Mouse (Mus musculus): ENCODE measurements at regions not wholly inside any gene's neighbourhood (a gene's known extent, or its start where the extent isn't known, plus 50 kb on each side); places are given as distances from the start of the nearest gene placed in this dataset.

DNA sequence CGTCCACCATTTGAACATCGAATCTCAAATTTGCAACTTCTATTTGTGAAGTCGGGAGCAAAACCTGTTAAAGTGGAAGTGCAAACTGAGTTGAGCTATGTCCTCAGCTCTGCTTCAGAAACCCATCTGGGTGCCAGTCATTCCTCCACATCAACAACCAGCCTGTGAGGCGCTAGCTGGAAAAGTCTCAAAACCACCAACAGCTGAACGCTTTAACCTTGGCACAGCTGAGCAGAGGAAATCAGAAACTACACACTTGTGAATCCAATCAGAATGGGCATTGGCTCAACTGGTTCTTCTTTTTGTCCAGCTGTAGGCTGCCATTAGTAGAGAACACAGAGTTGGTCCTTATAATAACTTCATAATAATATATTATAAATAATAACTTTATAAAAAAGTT is 651.5 kb downstream of the Nr2f2 start:
- no peak overlapping the region for H3K27ac ChIP-seq (ENCODE audit: insufficient read depth, low read length)
- no peak for TF ChIP-seq CTCF (IDR thresholded peaks at IDR 0.05; ENCODE audit: extremely low read depth, insufficient read depth, low read length)
- no peak overlapping the region for H3K4me3 ChIP-seq (ENCODE audit: insufficient read depth, low read length)
- no peaks in the 10 kb centered on the region for H3K4me1 ChIP-seq (ENCODE audit: control insufficient read depth, insufficient read depth, low read length)

DNA sequence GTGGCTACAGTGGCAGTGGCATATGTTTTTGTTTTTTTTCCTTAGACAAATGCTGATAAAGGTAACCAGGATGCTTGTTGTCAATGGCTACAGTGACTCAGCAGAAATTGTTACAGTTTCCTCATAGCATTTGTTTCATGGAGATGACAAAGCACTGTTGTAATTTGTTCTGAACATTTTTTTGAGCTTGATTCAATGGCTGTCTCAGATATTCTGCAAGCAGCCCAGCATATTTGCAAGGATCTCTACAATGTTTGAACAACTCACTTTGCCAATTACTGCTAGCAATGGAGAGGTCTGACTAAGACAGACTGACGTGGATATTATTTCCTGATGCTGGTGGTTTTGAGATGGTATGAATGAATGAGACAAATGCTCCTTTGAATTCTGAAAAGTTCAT is 696.3 kb downstream of the Nr2f2 start:
- no peak overlapping the region for H3K27ac ChIP-seq (ENCODE audit: insufficient read depth, low read length)
- TF ChIP-seq CTCF (IDR thresholded peaks at IDR 0.05; ENCODE audit: extremely low read depth, insufficient read depth, low read length) (no peak), POLR2A (IDR thresholded peaks at IDR 0.05; ENCODE audit: extremely low read depth, insufficient read depth, low read length) (no peak)
- no peaks in the 10 kb centered on the region for H3K4me1 ChIP-seq (ENCODE audit: control insufficient read depth, insufficient read depth, low read length)
- no peak overlapping the region for H3K4me3 ChIP-seq (ENCODE audit: insufficient read depth, low read length)

DNA sequence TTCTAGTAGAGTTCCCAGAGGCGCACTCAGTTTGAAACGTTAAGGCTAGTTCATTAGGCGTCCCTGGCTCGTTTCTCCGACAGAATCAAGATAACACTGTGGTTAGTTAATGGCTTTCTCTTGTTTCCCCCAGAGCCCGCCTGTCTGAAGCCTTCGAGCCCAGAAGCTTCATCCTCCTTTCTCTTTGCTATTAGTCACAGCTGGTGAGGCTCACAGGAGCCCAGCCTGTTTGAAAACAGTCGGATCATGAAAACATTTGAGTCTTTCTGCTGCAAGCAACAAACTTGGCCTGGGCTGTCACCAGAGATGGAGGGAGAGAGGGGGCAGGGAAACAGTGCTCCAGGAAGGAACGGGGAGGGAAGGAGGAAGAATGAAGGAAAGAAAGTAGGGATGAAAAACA is 711.0 kb downstream of the Nr2f2 start:
- no peak for TF ChIP-seq CTCF (IDR thresholded peaks at IDR 0.05; ENCODE audit: extremely low read depth, insufficient read depth, low read length)
- Histone ChIP-seq H3K4me3 (ENCODE audit: insufficient read depth, low read length) (no peak overlapping the region), H3K27ac (ENCODE audit: insufficient read depth, low read length) (no peak overlapping the region), H3K4me1 (ENCODE audit: control insufficient read depth, insufficient read depth, low read length) (no peaks in the 10 kb centered on the region)

DNA sequence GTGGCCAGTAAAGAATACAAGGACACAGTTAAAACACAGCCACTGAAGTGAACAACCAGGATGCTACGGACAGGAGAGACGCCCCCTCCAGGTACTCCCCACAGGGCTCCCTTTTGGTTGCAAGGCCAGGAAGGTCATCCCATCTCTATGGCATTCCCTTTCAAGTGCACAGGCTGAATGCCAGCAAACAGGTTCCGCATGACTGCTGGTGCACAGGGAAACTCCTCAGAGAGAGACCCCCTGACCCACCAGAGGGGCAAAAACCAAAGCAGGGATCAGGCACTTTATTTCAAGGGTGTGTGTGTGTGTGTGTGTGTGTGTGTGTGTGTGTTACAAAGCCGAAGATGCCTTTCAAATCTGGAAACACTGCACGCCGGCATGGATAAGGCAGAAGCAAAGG is 721.1 kb downstream of the Nr2f2 start:
- no peaks in the 10 kb centered on the region for H3K4me1 ChIP-seq (ENCODE audit: control insufficient read depth, insufficient read depth, low read length)
- no peak overlapping the region for H3K4me3 ChIP-seq (ENCODE audit: insufficient read depth, low read length)
- no peak overlapping the region for H3K27ac ChIP-seq (ENCODE audit: insufficient read depth, low read length)
- no peak for TF ChIP-seq CTCF (IDR thresholded peaks at IDR 0.05; ENCODE audit: extremely low read depth, insufficient read depth, low read length)
- no peak for TF ChIP-seq POLR2A (IDR thresholded peaks at IDR 0.05; ENCODE audit: extremely low read depth, insufficient read depth, low read length)

DNA sequence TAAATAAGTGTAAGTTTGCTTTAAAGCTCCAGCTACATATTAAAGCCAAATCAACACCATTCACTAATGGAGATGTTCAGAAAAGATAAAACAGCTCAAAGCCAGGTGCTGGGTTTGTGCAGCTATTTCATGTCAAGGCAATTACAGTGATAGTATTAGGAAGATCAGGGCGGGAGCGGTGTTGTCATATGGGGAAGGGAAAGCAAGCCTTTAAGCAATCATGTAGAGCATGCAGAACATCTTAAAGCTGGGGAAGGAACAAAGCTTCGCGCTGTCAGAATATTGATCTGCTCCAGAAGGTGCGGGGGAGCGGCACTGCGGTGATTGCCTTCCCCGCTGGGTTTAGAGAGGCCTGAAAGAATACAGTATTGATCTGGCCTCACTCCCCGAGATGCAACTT is 724.9 kb downstream of the Nr2f2 start:
- TF ChIP-seq CTCF (IDR thresholded peaks at IDR 0.05; ENCODE audit: extremely low read depth, insufficient read depth, low read length) (no peak), POLR2A (IDR thresholded peaks at IDR 0.05; ENCODE audit: extremely low read depth, insufficient read depth, low read length) (no peak)
- no peak overlapping the region for H3K4me3 ChIP-seq (ENCODE audit: insufficient read depth, low read length)
- H3K4me1 ChIP-seq (ENCODE audit: control insufficient read depth, insufficient read depth, low read length), result no peaks in the 10 kb centered on the region

DNA sequence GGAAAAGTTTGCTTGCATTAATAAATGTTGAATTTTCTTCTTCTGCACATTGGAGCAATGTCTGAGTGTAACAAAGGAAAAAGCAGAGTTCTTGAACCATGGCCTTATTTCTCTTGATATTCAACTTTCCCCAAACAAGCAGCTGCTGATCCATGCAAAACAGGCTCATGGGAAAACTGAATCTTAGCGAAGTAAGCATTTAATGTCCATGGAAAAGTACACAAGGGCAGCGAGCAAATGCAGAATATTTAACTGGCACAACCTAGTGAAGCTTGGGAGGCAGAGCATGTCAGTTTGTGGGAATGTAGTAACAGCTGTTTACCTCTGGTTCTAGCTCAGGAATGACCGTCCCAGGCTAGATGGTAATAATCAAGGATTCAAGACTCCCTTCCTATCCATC is 766.7 kb downstream of the Nr2f2 start:
- Histone ChIP-seq H3K4me1 (ENCODE audit: control insufficient read depth, insufficient read depth, low read length) (no peaks in the 10 kb centered on the region), H3K27ac (ENCODE audit: insufficient read depth, low read length) (no peak overlapping the region), H3K4me3 (ENCODE audit: insufficient read depth, low read length) (no peak overlapping the region)
- TF ChIP-seq CTCF (IDR thresholded peaks at IDR 0.05; ENCODE audit: extremely low read depth, insufficient read depth, low read length) (no peak), POLR2A (IDR thresholded peaks at IDR 0.05; ENCODE audit: extremely low read depth, insufficient read depth, low read length) (no peak)

More for the DNA sequence above, 724.9 kb downstream of the Nr2f2 start:
- no peak overlapping the region for H3K27ac ChIP-seq (ENCODE audit: insufficient read depth, low read length)

DNA sequence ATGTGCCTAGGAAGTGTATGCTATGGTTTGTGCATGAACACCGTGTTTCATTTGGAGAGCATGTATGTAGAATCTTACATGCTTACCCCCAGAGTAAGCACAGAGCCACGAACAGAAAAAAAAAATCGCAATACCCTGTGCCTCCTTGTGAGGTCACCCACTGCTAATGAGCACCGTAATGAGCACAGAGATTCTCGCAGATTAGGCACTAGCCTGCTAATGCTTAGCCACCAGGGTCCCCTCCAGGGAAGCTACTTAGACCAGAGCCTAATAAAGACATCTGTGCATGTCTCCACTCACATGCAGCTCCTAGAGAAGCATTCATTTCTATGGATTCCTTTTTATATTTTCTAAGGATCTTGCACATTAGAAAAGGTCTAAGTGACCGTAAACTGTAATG is 780.8 kb downstream of the Nr2f2 start:
- H3K4me1 ChIP-seq (ENCODE audit: control insufficient read depth, insufficient read depth, low read length), result no peaks in the 10 kb centered on the region
- H3K27ac ChIP-seq (ENCODE audit: insufficient read depth, low read length), result no peak overlapping the region
- TF ChIP-seq CTCF (IDR thresholded peaks at IDR 0.05; ENCODE audit: extremely low read depth, insufficient read depth, low read length) (no peak), POLR2A (IDR thresholded peaks at IDR 0.05; ENCODE audit: extremely low read depth, insufficient read depth, low read length) (no peak)
- no peak overlapping the region for H3K4me3 ChIP-seq (ENCODE audit: insufficient read depth, low read length)

DNA sequence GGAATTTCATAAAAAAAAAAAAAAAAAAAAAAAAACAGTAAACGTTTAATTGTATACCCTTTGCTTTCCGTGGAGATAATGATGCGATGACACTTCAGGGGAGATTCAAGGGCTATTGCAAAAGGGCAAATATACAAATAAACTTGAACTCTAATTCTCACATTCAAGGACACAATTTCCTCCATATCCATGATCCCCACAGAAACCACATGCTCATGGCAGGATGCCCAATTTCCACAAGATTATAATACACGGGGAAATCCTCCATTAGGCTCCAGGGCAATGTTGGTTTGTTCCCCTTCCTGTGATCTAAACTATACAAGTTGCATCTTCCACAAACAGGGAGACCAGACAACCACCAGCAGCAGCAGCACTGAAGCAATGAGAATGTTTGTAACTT is 781.4 kb downstream of the Nr2f2 start:
- Histone ChIP-seq H3K27ac (ENCODE audit: insufficient read depth, low read length) (no peak overlapping the region), H3K4me1 (ENCODE audit: control insufficient read depth, insufficient read depth, low read length) (no peaks in the 10 kb centered on the region), H3K4me3 (ENCODE audit: insufficient read depth, low read length) (no peak overlapping the region)
- TF ChIP-seq POLR2A (IDR thresholded peaks at IDR 0.05; ENCODE audit: extremely low read depth, insufficient read depth, low read length), result no peak
- TF ChIP-seq CTCF (IDR thresholded peaks at IDR 0.05; ENCODE audit: extremely low read depth, insufficient read depth, low read length), result no peak

DNA sequence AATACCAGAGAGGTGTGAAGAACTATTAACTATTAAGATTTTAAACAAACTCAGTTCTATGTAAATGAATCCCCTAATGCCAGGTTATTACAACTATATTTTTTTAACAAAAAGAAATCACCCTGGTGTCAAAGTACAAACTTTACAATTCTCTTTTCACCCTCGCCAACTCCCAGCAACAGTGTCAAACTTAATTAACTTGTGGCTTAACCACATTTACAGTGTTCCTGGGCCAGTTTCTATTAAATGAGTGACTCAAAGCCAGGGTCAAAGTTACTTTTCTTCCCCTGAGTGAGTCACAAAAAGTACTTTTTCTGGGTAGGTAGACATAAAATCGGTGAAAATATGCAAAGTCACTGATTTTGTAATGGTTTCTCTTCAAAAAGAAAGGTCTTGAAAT is 782.0 kb downstream of the Nr2f2 start:
- no peaks in the 10 kb centered on the region for H3K4me1 ChIP-seq (ENCODE audit: control insufficient read depth, insufficient read depth, low read length)
- H3K4me3 ChIP-seq (ENCODE audit: insufficient read depth, low read length), result no peak overlapping the region
- no peak for TF ChIP-seq CTCF (IDR thresholded peaks at IDR 0.05; ENCODE audit: extremely low read depth, insufficient read depth, low read length)
- no peak for TF ChIP-seq POLR2A (IDR thresholded peaks at IDR 0.05; ENCODE audit: extremely low read depth, insufficient read depth, low read length)
- no peak overlapping the region for H3K27ac ChIP-seq (ENCODE audit: insufficient read depth, low read length)

DNA sequence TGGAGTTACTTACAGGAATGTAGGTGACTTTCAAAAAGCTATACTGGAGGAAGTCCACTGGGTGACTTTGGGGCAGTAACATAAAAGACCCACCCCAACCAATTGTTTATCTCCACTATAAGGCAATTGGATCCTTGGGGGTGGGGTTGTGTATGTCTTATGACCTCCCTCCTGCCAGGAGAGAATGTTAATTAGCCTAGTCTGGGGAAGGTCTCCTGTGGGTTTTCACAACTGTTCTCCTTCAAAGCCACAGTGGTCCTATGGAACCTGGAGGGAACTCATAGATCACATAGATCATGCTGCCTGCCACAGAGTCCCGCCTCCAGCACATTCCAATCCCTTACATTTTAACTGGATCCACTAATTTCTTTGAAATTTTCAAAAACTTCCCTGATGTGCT is 782.6 kb downstream of the Nr2f2 start:
- no peaks in the 10 kb centered on the region for H3K4me1 ChIP-seq (ENCODE audit: control insufficient read depth, insufficient read depth, low read length)
- TF ChIP-seq POLR2A (IDR thresholded peaks at IDR 0.05; ENCODE audit: extremely low read depth, insufficient read depth, low read length), result no peak
- H3K27ac ChIP-seq (ENCODE audit: insufficient read depth, low read length), result no peak overlapping the region
- no peak overlapping the region for H3K4me3 ChIP-seq (ENCODE audit: insufficient read depth, low read length)

DNA sequence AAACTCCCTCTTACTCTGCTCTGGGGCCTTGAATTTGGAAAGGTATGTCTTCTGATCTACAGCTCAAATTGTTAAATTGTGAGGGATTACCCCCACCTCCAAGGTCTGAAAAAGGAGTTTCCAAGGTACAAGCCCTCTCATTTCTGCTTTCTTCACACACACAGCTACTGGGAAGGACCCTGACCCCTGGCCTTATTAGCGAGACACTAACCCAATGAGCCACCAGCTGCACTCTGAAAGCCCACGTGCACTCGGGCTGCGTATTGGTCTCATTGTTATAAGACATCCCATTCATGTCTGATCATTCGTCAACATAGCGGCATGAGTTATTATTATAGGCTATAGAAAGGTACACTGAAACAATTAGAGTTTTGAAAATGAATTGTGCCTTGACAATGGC is 784.9 kb downstream of the Nr2f2 start:
- Histone ChIP-seq H3K4me1 (ENCODE audit: control insufficient read depth, insufficient read depth, low read length) (no peaks in the 10 kb centered on the region), H3K4me3 (ENCODE audit: insufficient read depth, low read length) (no peak overlapping the region), H3K27ac (ENCODE audit: insufficient read depth, low read length) (no peak overlapping the region)
- TF ChIP-seq CTCF (IDR thresholded peaks at IDR 0.05; ENCODE audit: extremely low read depth, insufficient read depth, low read length) (no peak), POLR2A (IDR thresholded peaks at IDR 0.05; ENCODE audit: extremely low read depth, insufficient read depth, low read length) (no peak)

Measured in cortical plate, adult 2 months (tissue).